Mouse (Mus musculus): ENCODE measurements around the gene Kin.

GRCm38 (mm10) chr2:10051996-10052395 is 28.4 kb upstream of the Kin start:
- TF ChIP-seq CTCF (IDR thresholded peaks at IDR 0.05; ENCODE audit: borderline replicate concordance, extremely low read depth, insufficient read depth, insufficient read length) (no peak), POLR2A (IDR thresholded peaks at IDR 0.05; ENCODE audit: borderline replicate concordance, extremely low read depth, insufficient read depth, insufficient read length, poor library complexity, severe bottlenecking) (no peak)

All from brain, embryonic 14.5 days (tissue).